Mouse (Mus musculus): ENCODE measurements around the gene Vwa1. TPM values are rescaled to one million over a fixed set of nuclear protein-coding genes. Genes with fewer than 3 reads are reported as not detected.

The Vwa1 gene
- total and polyA plus RNA-seq, 2 experiments from 2014 or later = 7.5 to 15.5 TPM

DNA sequence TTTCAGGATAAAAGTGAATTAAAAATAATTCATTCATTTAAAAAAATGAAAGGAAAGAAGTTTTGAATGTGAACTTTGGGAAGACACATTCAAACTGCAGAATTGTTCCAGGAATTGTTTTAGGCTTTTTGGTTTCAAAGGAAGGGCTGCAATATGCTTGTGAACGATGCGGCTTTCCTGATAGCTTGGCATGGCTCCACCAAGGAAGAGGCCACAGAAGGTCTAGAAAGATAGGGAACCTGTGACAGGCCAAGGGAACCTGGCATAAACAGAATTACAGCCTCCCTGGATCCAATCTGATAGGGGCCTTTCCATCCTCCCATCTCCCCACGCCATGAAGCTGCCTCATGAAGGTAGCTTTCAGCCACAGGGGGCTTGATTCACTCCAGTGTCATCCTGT is 13.8 kb upstream of the Vwa1 start:
- ATAC-seq (ENCODE audit: insufficient read depth, low read depth) = no peak
- WGBS = 48% methylated on average over 3 of the region's 3 CpGs
- Histone ChIP-seq H3K4me1 (ENCODE audit: control insufficient read depth, insufficient read depth) (peaks cover 14% of the 10 kb centered on the region; the same call in 1 of the 2 replicates), H3K4me2 (ENCODE audit: low read depth, low read length) (no peak overlapping the region), H3K27ac (ENCODE audit: low read depth) (no peak overlapping the region), H3K27me3 (ENCODE audit: control insufficient read depth, insufficient read depth, low read length) (no peaks in the 10 kb centered on the region), H3K9me3 (replicated peaks; ENCODE audit: control insufficient read depth, low read length) (no peaks in the 10 kb centered on the region), H3K36me3 (replicated peaks; ENCODE audit: control insufficient read depth, insufficient read depth, low read length) (no peaks in the 10 kb centered on the region), H3K4me3 (ENCODE audit: low read depth, low read length) (no peak overlapping the region), H3K9ac (replicated peaks; ENCODE audit: low read depth, low read length) (no peak overlapping the region)
- DNase-seq (ENCODE audit: low spot score) = no peak
- TF ChIP-seq CTCF (IDR thresholded peaks at IDR 0.05; ENCODE audit: low read depth) (no peak), EP300 (IDR thresholded peaks at IDR 0.05; ENCODE audit: low read depth) (no peak)

DNA sequence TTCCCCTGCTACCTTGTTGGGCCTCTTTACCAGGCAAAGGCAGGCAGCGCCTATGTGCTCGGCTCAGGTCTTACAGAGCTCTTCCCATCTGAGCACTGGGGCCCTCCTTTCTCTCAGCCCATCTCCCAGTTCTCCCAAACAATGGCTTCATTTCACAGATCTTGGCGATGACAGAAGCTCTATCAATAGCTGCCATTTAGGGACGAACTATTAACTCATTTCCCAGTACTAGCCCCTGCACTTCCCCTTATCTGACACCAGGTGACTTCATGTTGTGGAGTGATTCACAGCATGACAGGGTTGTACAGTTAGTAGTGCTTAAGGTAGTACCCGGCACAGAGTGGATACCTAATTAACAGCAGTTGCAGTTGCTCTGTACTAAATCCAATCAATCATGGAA is 11.3 kb upstream of the Vwa1 start, which contains the start of gene Tmem88b:
TSS of gene Tmem88b (minus strand) at position 56 of the 400 bp plus-strand sequence.
- Histone ChIP-seq H3K9ac (replicated peaks; ENCODE audit: low read depth, low read length) (no peak within 1 kb of the TSS; the same call in 1 of the 2 replicates), H3K4me3 (ENCODE audit: low read depth, low read length) (peak within 1 kb of the TSS; percentile 61), H3K27ac (ENCODE audit: low read depth) (peak within 1 kb of the TSS; percentile 85), H3K36me3 (replicated peaks; ENCODE audit: control insufficient read depth, insufficient read depth, low read length) (no peaks in the 10 kb centered on the region), H3K9me3 (replicated peaks; ENCODE audit: control insufficient read depth, low read length) (no peaks in the 10 kb centered on the region), H3K4me2 (ENCODE audit: low read depth, low read length) (peak within 1 kb of the TSS; percentile 79), H3K27me3 (ENCODE audit: control insufficient read depth, insufficient read depth, low read length) (no peaks in the 10 kb centered on the region), H3K4me1 (ENCODE audit: control insufficient read depth, insufficient read depth) (peaks cover 15% of the 10 kb centered on the region)
- DNase-seq (ENCODE audit: low spot score) (no peak), ATAC-seq (ENCODE audit: insufficient read depth, low read depth) (peak; percentile 8; the same call in 1 of the 2 replicates)
- TF ChIP-seq EP300 (IDR thresholded peaks at IDR 0.05; ENCODE audit: low read depth) = no peak
- 0 out of 2 replicates have a peak, but pooled peaks have one; percentile 20 for TF ChIP-seq CTCF (IDR thresholded peaks at IDR 0.05; ENCODE audit: low read depth)
- 26% methylated on average over 5 of the region's 5 CpGs for WGBS

DNA sequence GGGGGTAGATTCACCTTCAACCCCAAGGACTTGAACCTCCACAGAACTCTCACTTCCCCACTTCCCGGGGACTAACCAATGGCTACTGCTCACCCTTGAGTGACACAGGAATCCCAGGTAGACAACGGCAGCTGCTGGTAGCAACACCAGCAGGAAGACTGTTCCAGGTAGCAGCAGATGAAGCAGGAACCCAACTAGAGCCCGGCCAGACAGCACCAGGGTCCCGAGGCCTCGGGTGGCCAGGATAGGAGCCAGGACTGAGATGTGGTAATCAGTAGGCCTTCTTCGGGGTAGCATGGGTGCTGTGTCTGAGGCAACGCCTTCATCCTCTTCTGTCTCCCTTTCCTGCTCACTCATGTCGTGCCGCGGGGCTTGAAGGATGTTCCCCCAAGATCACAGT is 10.7 kb upstream of the Vwa1 start:
- Histone ChIP-seq H3K4me3 (ENCODE audit: low read depth, low read length) (no peak overlapping the region), H3K36me3 (replicated peaks; ENCODE audit: control insufficient read depth, insufficient read depth, low read length) (no peaks in the 10 kb centered on the region), H3K27ac (ENCODE audit: low read depth) (peak overlapping the region; percentile 40), H3K9ac (replicated peaks; ENCODE audit: low read depth, low read length) (no peak overlapping the region; the same call in 1 of the 2 replicates), H3K4me1 (ENCODE audit: control insufficient read depth, insufficient read depth) (peaks cover 15% of the 10 kb centered on the region), H3K27me3 (ENCODE audit: control insufficient read depth, insufficient read depth, low read length) (no peaks in the 10 kb centered on the region), H3K4me2 (ENCODE audit: low read depth, low read length) (peak overlapping the region; percentile 22; the same call in 1 of the 2 replicates), H3K9me3 (replicated peaks; ENCODE audit: control insufficient read depth, low read length) (no peaks in the 10 kb centered on the region)
- TF ChIP-seq CTCF (IDR thresholded peaks at IDR 0.05; ENCODE audit: low read depth) = no peak
- no peak for TF ChIP-seq EP300 (IDR thresholded peaks at IDR 0.05; ENCODE audit: low read depth)
- WGBS = 62% methylated on average over 10 of the region's 10 CpGs
- ATAC-seq (ENCODE audit: insufficient read depth, low read depth) = no peak
- DNase-seq (ENCODE audit: low spot score) = no peak

GRCm38 (mm10) chr4:155784081-155784701 is 9.7 kb upstream of the Vwa1 start:
- DNase-seq (ENCODE audit: low spot score) = peak; percentile 80
- H3K27me3 ChIP-seq (ENCODE audit: control insufficient read depth, insufficient read depth, low read length) = no peaks in the 10 kb centered on the region
- H3K27ac ChIP-seq (ENCODE audit: low read depth) = peak overlapping the region; percentile 85
- ATAC-seq (ENCODE audit: insufficient read depth, low read depth) = peak; percentile 79
- peak overlapping the region; percentile 81 for H3K9ac ChIP-seq (replicated peaks; ENCODE audit: low read depth, low read length)
- no peaks in the 10 kb centered on the region for H3K9me3 ChIP-seq (replicated peaks; ENCODE audit: control insufficient read depth, low read length)
- H3K4me2 ChIP-seq (ENCODE audit: low read depth, low read length) = peak overlapping the region; percentile 79
- TF ChIP-seq CTCF (IDR thresholded peaks at IDR 0.05; ENCODE audit: low read depth) = peak; percentile 72
- peak; percentile 49; the same call in 1 of the 2 replicates for TF ChIP-seq EP300 (IDR thresholded peaks at IDR 0.05; ENCODE audit: low read depth)
- peak overlapping the region; percentile 61 for H3K4me3 ChIP-seq (ENCODE audit: low read depth, low read length)
- H3K4me1 ChIP-seq (ENCODE audit: control insufficient read depth, insufficient read depth) = peaks cover 15% of the 10 kb centered on the region
- H3K36me3 ChIP-seq (replicated peaks; ENCODE audit: control insufficient read depth, insufficient read depth, low read length) = no peaks in the 10 kb centered on the region
- WGBS = under 1% methylated on average over 52 of the region's 52 CpGs

GRCm38 (mm10) chr4:155783486-155784080 is 9.1 kb upstream of the Vwa1 start:
- no peak for TF ChIP-seq CTCF (IDR thresholded peaks at IDR 0.05; ENCODE audit: low read depth)
- no peak for TF ChIP-seq EP300 (IDR thresholded peaks at IDR 0.05; ENCODE audit: low read depth)
- Histone ChIP-seq H3K27me3 (ENCODE audit: control insufficient read depth, insufficient read depth, low read length) (no peaks in the 10 kb centered on the region), H3K4me1 (ENCODE audit: control insufficient read depth, insufficient read depth) (peaks cover 15% of the 10 kb centered on the region), H3K4me3 (ENCODE audit: low read depth, low read length) (peak overlapping the region; percentile 61), H3K4me2 (ENCODE audit: low read depth, low read length) (peak overlapping the region; percentile 79), H3K9me3 (replicated peaks; ENCODE audit: control insufficient read depth, low read length) (no peaks in the 10 kb centered on the region), H3K27ac (ENCODE audit: low read depth) (peak overlapping the region; percentile 85), H3K9ac (replicated peaks; ENCODE audit: low read depth, low read length) (peak overlapping the region; percentile 81), H3K36me3 (replicated peaks; ENCODE audit: control insufficient read depth, insufficient read depth, low read length) (no peaks in the 10 kb centered on the region)
- 26% methylated on average over 16 of the region's 16 CpGs for WGBS
- ATAC-seq (ENCODE audit: insufficient read depth, low read depth) (peak; percentile 59), DNase-seq (ENCODE audit: low spot score) (no peak)
